Mouse (Mus musculus): ENCODE measurements around the gene Ugt1a9.
"Not testable (repeated sequence)": the region's sequence is repeated elsewhere in the genome, so short reads cannot be mapped to it uniquely, and the experiment has no call there.

Gene Ugt1a9

DNA sequence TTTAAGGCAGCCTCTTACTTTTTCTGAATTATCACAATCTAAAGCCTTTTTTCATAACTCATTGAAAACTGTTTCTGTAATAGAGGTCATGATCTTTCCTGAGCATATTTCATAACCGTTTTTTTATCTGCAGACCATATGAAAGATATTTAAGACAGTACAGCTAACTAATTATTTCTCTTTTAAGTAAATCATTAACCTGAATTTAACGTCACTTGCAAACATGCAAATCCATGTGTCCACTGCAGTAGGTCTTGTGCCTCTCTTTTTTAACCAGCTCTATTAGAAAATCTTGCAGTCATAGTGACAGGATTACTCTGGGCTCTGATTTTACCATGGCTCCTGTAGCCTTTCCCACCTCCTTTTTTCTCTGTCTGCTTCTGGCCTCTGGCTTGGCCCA, at the start of gene Ugt1a9:
Gene Ugt1a9 (plus strand): TSS at position 306 of the 400 bp plus-strand sequence.
- DNase-seq (ENCODE audit: low read depth), result no peak

DNA sequence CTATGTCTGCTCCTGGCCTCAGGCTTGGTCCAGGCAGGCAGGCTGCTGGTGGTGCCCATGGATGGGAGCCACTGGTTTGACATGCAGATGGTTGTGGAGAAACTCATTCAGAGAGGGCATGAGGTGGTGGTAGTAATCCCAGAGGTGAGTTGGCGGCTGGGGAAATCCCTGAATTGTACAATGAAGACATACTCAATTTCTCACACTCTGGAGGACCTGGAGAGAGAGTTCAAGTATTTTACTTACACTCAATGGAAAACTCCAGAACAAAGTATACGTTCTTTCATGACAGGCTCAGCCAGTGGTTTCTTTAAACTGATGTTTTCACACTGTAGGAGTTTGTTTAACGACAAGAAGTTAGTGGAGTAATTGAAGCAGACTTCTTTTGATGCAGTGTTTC, 45.4 kb upstream of the Ugt1a9 start:
- DNase-seq (ENCODE audit: low read depth), result not testable (repeated sequence)

DNA sequence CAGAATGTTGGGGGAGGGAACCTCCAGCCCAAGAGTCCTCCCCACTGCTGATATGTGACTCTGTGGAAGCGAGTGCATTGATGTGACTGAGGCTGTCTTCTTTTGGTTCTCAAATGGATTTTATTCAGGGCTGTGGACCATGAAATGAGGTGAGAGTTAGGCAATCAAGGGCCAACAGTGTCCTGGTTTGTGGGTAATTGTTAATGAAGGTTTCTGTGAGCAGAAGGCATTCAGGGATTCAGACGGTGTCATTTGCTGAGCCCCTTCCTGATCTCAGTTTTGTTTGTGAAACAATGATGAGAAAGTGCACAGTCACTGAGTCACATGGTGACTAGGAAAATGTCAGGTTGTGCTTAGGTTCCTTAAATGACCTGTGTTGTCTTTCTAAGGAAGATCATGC, 27.6 kb upstream of the Ugt1a9 start:
- DNase-seq (ENCODE audit: low read depth), result not testable (repeated sequence)

DNA sequence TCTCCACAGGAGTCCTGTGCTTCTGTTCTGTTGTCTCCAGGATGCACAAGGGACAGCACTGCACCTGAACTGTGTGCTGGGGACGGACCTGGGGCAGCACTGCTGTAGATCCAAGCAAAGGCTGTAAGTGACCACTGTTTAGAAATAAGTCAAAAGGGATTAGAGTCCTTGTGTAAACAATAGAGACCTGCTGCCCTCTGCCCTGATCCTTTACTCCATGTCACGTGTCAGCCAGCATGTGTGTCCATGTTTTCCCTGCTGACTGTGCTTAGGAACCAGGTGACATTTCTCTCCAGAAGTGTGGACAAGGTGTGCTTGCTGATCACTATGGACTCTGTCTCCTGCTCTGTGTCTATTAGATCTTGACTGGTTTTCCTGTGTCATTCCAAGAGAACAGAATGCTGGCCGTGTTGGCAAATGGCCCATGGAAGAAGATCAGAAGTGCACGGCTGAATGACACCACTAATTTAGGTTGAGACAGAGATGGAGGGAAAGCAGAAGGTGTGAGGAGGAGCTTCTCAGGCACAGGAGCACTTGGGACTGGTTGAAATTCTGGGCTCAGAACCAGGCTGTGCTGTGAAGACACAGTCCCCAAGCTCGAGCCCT, 25.7 kb upstream of the Ugt1a9 start:
- not testable (repeated sequence) for DNase-seq (ENCODE audit: low read depth)

DNA sequence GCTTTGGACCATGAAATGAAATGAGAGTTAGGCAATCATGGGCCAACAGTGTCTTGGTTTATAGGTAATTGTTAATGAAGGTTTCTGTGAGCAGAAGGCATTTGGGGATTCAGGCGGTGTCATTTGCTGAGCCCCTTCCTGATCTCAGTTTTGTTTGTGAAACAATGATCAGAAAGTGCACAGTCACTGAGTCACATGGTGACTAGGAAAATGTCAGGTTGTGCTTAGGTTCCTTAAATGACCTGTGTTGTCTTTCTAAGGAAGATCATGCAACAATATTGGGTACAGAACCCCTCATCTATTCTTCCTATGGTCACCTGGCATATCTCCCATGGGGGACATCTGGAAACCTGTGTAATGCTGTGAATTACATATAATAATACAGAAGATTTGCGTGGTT, 23.2 kb upstream of the Ugt1a9 start:
- not testable (repeated sequence) for DNase-seq (ENCODE audit: low read depth)

DNA sequence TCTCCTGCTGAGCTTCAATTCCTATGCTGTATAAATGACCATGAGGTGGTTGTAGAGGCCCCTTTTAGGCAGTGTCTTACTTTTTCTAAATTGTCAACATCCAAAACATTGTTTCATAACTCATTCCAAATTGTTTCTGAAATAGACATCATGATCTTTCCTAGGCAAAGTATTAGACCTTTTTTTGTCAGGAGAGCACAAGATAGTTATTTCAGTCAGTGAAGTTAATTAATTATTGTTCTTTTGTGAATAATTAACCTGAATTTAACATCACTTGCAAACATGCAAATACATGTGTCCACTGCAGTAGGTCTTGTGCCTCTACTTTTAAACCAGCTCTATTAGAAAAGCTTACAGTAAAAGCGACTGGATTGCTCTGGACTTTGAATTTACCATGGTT, 15.5 kb upstream of the Ugt1a9 start, which contains the start of gene Ugt1a10:
Gene Ugt1a10 (plus strand): TSS at position 301 of the 400 bp plus-strand sequence.
- no peak for DNase-seq (ENCODE audit: low read depth)

DNA sequence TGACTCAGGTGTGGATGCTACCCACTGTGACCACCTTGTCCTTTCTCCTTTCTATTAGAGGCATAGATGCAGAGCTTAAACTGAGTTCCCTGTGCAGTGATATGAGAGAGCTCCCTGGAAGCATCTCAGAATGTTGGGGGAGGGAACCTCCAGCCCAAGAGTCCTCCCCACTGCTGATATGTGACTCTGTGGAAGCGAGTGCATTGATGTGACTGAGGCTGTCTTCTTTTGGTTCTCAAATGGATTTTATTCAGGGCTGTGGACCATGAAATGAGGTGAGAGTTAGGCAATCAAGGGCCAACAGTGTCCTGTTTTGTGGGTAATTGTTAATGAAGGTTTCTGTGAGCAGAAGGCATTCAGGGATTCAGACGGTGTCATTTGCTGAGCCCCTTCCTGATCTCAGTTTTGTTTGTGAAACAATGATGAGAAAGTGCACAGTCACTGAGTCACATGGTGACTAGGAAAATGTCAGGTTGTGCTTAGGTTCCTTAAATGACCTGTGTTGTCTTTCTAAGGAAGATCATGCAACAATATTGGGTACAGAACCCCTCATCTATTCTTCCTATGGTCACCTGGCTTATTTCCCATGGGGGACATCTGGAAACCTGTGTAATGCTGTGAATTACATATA, 4.0 kb upstream of the Ugt1a9 start:
- DNase-seq (ENCODE audit: low read depth), result not testable (repeated sequence)

DNA sequence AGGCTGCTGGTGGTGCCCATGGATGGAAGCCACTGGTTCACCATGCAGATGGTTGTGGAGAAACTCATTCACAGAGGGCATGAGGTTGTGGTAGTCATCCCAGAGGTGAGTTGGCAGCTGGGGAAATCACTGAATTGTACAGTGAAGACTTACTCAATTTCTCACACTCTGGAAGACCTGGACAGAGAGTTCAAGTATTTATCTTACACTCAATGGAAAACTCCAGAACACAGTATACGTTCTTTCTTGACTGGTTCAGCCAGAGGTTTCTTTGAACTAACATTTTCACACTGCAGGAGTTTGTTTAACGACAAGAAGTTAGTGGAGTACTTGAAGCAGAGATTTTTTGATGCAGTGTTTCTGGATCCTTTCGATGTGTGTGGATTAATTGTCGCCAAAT, 302 bp downstream of the Ugt1a9 start:
- DNase-seq (ENCODE audit: low read depth), result no peak

DNA sequence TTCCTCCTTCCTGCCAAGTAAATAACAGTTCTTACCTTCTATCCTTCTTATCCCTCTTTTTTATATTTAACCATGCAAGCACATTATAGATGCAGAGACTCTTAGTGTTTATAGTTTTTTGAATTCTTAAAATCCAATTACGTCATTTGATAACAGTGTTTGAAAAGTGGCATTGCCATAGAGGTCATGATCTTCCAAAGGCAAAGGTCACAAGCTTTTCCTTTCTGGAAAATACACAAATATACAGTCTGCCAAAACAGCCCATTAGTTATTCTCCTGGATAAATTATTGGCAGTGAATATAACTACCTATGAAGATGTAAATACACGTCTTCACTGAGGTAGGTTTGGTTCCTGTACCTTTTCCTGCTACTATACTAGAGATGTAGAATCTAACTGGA, 3.9 kb downstream of the Ugt1a9 start:
- no peak for DNase-seq (ENCODE audit: low read depth)

DNA sequence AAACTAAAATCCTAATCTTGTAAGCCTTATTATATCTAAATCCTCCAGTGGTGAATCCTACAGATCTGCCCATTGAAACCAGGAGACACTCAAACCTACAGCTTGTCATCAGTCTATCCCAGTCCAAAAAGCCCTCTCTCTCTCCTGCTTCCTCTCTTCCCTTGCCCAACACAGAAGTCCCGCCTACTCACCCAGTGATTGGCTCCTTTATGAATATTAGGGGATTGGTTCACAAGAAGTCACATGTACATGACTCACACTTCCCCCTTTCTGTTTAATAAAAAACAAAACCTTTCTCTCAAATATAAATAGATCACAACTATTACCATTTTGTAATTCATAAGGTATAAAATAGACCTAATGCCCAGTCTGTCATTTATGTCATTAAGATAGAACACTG, 6.5 kb downstream of the Ugt1a9 start:
- peak; percentile 40 for DNase-seq (ENCODE audit: low read depth)

DNA sequence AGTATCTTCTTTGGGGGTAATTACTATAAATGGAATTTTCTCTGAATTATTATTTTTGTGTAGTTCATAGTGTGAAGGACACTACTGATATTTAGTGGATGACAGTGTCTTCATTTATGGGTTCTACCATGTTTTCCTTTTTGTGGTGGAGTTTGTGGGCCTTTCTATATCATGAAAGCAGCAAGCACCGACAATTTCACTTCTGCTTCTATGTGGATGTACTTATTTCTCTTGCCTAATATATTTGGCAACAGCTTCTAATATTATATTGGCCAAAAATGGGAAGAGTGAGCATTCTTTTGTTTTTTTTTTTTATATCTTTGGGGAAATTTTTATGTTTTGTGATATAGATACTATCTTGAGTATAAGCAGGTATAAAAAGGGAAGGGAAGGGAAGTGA, 11.1 kb downstream of the Ugt1a9 start:
- no peak for DNase-seq (ENCODE audit: low read depth)

DNA sequence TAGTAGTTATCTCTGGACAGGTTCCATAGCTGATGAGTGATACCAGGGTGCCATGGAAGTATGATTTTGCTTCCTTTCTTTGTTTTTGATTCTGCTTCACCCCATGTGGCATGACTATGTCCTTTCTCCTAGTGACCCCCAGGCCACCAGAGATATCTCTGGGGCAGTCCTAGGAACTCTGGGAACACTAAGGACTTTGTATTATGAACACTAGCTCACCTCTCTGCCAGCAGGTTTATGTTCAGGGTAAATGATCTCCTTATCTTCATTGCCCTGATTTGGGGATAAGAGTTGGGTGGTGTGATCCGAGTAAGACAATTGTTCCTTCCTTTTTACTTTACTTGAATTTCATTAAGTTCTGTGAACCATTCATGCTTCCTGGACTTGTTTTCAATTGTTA, 15.5 kb downstream of the Ugt1a9 start:
- no peak for DNase-seq (ENCODE audit: low read depth)

DNA sequence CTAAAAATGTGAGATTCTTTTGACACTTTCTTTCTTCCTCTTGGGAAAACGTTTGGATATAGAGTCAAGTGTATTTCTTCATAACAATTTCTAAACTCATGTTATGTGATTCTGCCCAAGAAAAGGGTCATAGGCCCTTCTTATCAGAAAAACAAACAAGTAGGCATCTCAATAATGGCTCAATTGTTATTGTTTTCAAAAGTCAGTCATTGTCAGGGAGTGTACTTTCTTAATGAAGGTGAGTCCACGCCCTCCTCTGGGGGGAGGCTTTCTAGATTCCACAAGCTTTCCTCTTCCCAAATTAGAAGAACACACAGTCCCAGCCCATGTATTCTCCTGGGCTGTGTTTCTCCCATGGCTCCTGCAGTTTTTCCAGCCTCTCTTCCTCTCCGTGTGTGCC, 16.9 kb downstream of the Ugt1a9 start, which contains the start of gene Ugt1a8:
Gene Ugt1a8 (plus strand): TSS at position 301 of the 400 bp plus-strand sequence.
- no peak for DNase-seq (ENCODE audit: low read depth)

DNA sequence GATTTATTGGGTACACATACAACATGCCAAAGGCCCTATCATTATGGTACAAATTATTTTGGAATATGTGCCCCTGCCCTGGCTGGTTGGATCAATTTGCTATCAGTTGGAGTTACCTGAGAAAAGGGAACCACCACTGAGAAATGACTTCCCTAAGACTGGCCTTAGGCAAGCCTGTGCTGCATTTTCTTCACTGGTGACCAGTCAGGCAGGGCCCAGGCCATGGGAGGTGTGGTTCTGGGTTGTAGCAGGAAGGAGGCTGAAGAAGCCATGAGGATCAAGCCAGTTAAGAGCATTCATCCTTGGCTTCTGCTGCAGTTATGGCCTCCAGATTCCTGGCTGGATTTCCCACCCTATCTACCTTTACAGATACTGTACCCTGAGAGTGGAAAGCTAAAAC, 21.7 kb downstream of the Ugt1a9 start:
- DNase-seq (ENCODE audit: low read depth), result peak; percentile 8

DNA sequence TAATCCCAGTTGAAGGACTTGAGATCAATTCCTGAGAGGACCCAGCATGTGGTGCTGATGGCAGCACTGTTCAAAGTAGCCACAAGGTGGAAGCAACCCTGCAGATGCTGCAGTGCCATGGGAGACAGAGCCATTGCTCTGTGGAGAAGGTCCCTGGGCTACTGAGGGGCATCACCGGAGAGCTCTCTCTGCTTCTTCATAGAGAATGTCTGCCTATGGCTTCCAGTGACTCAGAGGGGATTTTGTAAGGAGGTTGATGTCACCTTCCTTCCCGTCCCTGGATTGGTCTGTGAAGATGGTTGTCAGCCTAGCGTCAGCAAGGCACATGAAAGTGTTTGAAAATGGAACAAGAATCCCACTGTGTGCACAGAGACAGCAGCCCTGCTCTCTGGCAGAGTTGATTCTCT, 23.7 kb downstream of the Ugt1a9 start:
- DNase-seq (ENCODE audit: low read depth), result peak; percentile 49

DNA sequence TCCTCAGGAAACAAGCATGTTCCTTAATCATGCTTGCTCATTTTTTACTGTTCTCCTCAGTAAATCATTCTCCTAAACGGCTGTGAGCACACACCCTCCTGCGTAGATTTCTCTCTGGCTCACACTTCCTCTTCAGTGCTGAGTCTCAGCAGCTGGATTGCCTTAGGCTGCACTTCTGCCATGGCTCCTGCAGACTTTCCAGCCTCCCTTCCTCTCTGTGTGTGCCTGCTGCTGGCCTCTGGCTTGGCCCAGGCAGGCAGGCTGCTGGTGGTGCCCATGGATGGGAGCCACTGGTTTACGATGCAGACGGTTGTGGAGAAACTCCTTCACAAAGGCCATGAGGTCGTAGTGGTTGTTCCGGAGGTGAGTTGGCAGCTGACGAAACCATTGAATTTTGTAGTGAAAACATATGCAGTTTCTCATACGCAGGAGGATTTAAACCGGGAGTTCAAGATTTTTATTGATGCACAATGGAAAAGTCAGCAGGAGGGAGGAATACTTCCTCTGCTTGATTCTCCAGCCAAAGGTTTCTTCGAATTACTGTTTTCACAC, 24.4 kb downstream of the Ugt1a9 start, which contains the start of gene Ugt1a7c:
Gene Ugt1a7c (plus strand): TSS at position 122 of the 552 bp plus-strand sequence.
- peak; percentile 43 for DNase-seq (ENCODE audit: low read depth)

DNA sequence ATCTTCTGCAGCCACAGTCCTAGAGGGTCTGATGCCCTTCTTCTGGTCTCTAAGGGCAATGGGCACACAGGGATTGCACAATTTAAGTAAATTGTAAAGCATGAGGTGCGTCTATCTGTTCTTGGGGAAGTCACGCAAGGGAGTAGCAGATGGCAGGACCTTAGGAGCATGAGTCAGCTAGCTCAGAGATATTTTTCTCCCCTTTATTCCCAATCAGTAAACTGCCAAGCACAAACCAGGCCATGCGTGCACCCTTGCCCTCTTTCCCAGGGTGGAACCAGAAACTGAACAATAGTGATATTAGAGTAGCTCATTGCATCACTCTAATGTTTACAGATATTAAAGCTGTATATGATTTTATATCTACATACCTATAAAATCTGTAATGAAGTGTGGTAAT, 27.9 kb downstream of the Ugt1a9 start:
- peak; percentile 8 for DNase-seq (ENCODE audit: low read depth)

DNA sequence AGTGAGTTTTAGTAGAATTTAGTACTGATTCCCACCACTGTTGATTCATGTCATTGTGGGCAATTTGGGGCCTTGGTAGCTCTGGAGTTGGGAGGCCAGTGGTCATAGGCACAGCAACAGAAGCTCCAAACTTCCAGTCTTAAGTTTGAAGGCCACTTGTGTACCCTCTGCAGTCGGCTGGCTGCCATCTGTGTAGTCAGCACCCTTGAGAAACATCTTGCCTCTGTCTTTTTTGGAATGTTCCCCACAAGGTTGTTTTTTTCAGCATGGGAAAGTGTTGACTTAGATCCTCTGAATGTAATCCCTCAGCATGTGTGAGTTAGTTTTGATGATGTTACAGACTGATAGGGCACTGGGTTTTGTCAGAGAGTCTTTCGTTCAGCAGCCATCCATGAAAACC, 29.1 kb downstream of the Ugt1a9 start:
- DNase-seq (ENCODE audit: low read depth), result not testable (repeated sequence)

DNA sequence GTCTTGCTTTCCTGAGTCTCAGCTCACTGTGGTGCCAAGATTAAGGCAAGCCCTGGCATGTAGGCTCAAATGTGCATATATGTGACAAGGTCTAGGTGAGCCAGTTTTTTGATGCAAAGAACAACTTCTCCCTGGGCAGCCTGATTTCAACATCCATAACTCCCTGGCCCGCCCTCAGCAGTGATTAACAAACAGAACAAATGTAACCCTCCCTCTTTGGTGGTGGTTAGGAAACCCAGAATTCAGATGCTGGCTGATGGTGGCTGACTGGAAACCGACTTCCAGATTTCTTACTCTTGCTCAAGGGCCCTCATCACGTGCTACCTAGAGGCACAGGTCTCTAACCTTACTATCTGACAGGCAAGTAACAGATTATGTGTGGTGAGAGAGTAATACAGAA, 32.4 kb downstream of the Ugt1a9 start, which contains the start of gene Ugt1a6b:
Gene Ugt1a6b (plus strand): TSS at position 234 of the 400 bp plus-strand sequence.
- peak; percentile 82 for DNase-seq (ENCODE audit: low read depth)

DNA sequence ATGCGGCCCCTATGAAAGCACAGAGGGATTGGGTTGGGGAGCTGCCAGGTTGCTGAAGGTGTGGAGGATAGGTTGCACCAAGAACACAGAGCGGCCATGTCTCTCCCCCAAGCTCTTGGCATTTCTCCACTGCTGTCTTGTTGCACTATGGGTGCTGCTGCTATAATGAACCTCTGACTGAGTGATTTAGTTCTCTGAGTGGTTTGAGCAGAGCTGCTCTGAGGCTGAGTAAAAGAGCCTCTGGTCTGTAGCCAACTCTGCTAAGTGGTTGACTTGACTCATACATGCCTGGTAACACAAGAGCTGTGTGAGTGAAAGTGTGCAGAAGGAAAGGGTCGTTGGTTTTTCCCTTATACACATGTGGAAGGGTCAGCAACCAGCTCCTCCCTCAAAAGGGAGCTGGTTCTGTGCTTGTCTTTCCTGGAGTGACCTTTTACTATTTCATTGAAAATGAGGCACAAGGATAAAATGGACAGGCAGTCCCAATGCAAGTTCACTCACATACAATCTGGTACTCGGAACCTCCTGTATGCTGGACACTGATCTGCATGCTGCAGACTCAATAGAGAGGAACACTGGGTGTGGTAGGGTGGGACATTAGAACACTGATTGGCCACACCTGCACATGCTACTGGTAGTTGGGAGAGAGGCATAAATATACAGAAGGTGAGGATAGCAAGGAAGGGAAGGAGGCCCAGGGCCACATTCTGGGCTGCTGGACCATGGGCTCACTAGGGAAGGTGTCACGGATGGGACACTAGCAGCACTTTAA, 33.3 kb downstream of the Ugt1a9 start:
- DNase-seq (ENCODE audit: low read depth), result peak; percentile 26

DNA sequence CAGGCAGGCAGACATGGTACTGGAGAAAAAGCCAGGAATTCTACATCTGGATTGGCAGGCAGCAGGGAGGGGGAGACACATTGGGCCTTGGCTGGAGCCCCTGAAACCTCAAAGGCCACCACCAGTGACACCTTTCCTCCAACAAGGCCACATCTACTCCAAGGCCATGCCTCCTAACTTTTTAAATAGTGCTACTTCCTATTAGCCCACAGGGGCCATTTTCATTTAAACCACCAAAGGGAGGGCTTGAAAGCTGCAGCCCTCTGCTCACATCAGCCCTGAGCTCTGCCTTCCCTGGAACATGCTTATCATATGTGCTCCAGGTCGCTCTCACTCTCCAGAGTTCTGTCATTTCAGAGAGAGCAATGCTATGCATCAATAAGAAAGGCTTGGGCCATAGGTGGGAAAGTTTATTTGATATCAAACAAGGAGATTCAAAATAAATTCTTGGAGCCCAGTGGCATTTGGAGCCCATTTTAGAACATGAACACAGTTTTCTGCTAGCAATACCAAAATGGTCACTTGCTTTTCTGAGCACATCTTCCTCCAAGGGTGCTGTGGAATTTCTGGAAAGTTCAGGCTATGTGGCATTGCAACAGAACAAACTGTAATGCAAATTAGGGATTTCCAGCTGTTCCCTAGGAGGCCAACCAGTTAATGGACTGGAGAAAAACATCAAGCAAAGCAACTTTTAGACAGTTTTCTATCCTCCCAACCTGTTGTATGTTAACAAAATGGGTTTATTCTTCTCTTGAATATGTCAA, 34.2 kb downstream of the Ugt1a9 start:
- no peak for DNase-seq (ENCODE audit: low read depth)

DNA sequence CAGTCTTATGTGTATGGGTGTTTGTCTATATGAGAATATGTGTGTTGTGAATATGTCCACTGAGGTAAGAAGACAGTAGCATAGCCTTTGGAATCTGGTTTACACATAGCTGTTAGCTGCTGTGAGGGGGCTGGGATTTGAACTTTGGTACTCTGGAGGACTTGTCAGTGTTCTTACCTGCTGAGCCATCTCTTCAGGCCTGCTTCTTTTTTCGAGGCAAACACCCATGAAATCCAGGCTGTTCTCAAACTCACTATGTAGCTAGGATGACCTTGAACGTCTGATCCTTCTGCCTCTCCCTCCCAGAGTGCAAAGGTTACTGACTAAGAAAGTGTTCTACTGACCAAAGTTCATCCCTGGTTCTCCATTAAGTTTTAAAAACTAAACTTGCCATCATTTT, 35.1 kb downstream of the Ugt1a9 start:
- no peak for DNase-seq (ENCODE audit: low read depth)
